Mouse (Mus musculus) kidney, adult 18-20 months (tissue): ENCODE data around the gene Aff3.

ENCODE experiments used
- DNase-seq: peaks from one replicate; pipeline ENCODE4 v3.0.0; 2021

Aff3 gene

GRCm38 (mm10) chr1:38384010-38384409 is 280.7 kb downstream of the Aff3 start:
- no peak for DNase-seq

GRCm38 (mm10) chr1:38382683-38383082 is 282.1 kb downstream of the Aff3 start:
- DNase-seq, result no peak

- DNase-seq, result no peak
Measured at GRCm38 (mm10) chr1:38377930-38378329, 286.8 kb downstream of the Aff3 start.

- DNase-seq, result no peak
Measured at GRCm38 (mm10) chr1:38369166-38369565, 295.6 kb downstream of the Aff3 start.

- DNase-seq, result no peak
Measured at GRCm38 (mm10) chr1:38368081-38368689, 296.6 kb downstream of the Aff3 start.

- DNase-seq, result no peak
Measured at GRCm38 (mm10) chr1:38367404-38368080, 297.2 kb downstream of the Aff3 start.

- DNase-seq, result no peak
Measured at GRCm38 (mm10) chr1:38363856-38364255, 300.9 kb downstream of the Aff3 start.

- no peak for DNase-seq
Measured at GRCm38 (mm10) chr1:38362275-38362674, 302.5 kb downstream of the Aff3 start.

- DNase-seq, result no peak
Measured at GRCm38 (mm10) chr1:38358797-38359349, 305.9 kb downstream of the Aff3 start.

GRCm38 (mm10) chr1:38357933-38358796 is 306.6 kb downstream of the Aff3 start:
- no peak for DNase-seq

GRCm38 (mm10) chr1:38354585-38354984 is 310.2 kb downstream of the Aff3 start:
- no peak for DNase-seq

GRCm38 (mm10) chr1:38347346-38347745 is 317.4 kb downstream of the Aff3 start:
- no peak for DNase-seq

- no peak for DNase-seq
Measured at GRCm38 (mm10) chr1:38334206-38334605, 330.5 kb downstream of the Aff3 start.

GRCm38 (mm10) chr1:38332919-38333318 is 331.8 kb downstream of the Aff3 start:
- DNase-seq, result no peak

- no peak for DNase-seq
Measured at GRCm38 (mm10) chr1:38324206-38324605, 340.5 kb downstream of the Aff3 start.

GRCm38 (mm10) chr1:38321861-38322260 is 342.9 kb downstream of the Aff3 start:
- DNase-seq, result no peak

- no peak for DNase-seq
Measured at GRCm38 (mm10) chr1:38320971-38321305, 343.8 kb downstream of the Aff3 start.

- no peak for DNase-seq
Measured at GRCm38 (mm10) chr1:38320126-38320970, 344.4 kb downstream of the Aff3 start.

GRCm38 (mm10) chr1:38318614-38319013 is 346.1 kb downstream of the Aff3 start:
- no peak for DNase-seq

GRCm38 (mm10) chr1:38315992-38316391 is 348.8 kb downstream of the Aff3 start:
- no peak for DNase-seq

- DNase-seq, result no peak
Measured at GRCm38 (mm10) chr1:38310496-38310895, 354.3 kb downstream of the Aff3 start.

- no peak for DNase-seq
Measured at GRCm38 (mm10) chr1:38310076-38310475, 354.7 kb downstream of the Aff3 start.

- no peak for DNase-seq
Measured at GRCm38 (mm10) chr1:38309341-38309740, 355.4 kb downstream of the Aff3 start.
